Mouse (Mus musculus): ENCODE results near the gene Pot1b.
A peak's percentile ranks its signal among the peaks of the same experiment; 100 is the strongest.

Pot1b gene

GRCm38 (mm10) chr17:55711984-55712811 is at the start of gene Pot1b:
Gene Pot1b, minus strand, starts transcription at chr17:55712628.
- DNase-seq (ENCODE audit: low spot score in 2 of 2): peak; percentile 96 to 98

- DNase-seq (ENCODE audit: low spot score in 2 of 2): no peak
These were observed 38.7 kb upstream of the Pot1b start for GRCm38 (mm10) chr17:55751170-55751569.

GRCm38 (mm10) chr17:55749786-55750185 is 37.4 kb upstream of the Pot1b start, which contains the start of gene Adgre4:
Gene Adgre4, plus strand, starts transcription at chr17:55749984.
- DNase-seq (ENCODE audit: low spot score in 2 of 2): no peak

DNA sequence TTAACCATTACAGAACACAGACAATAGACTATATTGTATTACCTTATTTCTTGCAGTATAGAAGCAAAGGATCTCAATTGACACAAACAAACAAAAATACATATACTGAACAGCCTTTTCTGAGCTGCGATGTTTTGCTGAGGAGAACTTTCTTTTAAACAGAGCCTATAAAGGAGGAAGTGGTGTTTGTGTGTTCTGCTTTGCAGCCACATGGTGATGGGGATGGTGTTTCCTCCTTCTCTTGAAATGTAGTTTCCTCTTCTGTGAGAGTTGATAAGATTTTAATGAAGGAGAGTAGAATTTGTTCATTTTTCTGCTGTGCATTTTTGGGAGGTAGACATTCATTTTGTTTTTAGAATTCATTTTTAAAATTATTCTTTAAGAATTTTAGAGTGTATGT is 24.2 kb upstream of the Pot1b start:
- no peak for DNase-seq (ENCODE audit: low spot score in 2 of 2)

GRCm38 (mm10) chr17:55726193-55726592 is 13.8 kb upstream of the Pot1b start:
- DNase-seq (ENCODE audit: low spot score in 2 of 2): no peak

DNA sequence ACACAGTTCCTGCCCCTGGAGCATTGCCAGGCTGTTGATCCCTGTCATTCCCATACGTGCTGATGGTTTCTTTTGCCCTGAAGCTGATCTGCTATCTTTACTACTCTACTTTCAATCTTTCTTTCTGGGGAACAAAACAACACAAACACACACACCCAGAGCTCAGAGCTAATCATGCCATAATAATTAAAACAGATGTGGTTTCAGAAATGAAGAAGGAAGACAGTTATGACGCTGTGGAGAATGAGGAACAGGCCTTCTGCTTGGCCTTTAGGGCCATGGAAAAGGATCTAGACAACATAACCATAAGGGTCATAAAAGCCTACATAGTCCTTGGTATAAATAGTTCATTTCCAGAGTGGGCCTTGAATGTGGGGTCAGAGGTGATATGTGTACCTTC is 9.8 kb upstream of the Pot1b start:
- no peak for DNase-seq (ENCODE audit: low spot score in 2 of 2)

DNA sequence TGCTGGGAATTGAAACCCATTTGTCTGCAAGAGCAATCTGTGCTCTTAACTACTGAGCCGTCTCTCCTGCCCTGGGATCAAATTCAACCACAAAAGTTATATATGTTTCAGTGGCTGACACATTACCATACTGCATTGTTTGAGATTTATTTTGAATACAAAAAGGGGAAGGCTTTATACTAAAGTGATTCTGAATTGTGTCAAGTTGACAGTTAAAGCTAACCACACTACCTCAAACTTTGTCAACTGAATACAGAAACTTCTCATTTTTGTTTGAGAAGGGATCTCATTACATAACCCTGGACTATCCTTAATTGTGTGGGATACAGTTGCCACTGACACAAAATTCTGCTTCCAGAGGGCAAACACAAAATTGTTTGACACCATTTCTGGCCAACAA is 8.8 kb upstream of the Pot1b start:
- no peak for DNase-seq (ENCODE audit: low spot score in 2 of 2)

DNA sequence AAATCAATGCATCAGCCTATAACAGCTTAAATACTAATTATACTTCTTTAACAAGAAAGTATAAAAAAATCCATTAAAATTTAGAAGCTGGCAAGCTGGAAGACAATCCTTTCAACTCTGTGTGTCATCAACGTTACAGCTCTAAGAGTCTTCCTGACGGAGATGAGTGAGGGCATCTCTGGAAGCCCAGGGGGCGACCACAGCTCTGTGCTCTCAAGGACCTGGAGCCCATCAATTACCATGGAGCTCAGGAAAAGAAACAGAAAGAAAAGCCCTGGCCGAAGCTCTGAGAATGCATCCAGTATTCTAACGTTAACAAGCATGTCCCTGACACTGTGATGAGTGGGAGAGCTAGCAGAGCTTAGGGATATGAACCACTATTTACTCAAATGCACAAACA is 9.6 kb downstream of the Pot1b start:
- no peak for DNase-seq (ENCODE audit: low spot score in 2 of 2)

DNA sequence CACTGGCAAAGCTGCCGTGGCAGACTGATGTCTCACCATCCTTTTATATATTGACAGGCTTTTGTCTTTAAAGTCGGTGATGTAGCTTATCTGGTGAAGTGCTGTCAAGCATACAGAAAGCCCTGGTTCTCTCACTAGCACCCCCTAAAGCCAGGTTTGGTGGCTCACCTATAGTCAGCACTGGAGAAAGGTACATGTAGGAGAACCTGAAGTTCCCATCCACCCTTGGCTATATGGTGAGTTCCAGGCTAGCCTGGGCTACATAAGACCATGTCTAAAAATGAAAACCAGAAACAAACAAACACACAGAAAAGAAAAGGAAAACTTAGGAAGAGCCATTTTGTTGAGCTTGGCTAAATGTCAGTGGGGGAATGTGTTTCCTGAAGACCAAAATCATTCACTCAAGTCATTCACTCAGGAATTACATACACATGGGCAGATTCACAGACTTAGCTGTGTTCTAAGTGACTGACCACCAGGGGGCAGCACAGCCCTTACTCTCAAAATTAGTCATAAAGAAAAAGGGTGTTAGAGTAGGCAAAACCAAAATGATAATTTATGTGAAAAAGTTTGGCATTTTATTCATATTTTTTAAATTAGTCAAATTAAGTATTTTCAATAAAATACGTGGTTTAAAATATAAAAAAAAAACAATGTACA is 10.1 kb downstream of the Pot1b start:
- peak; percentile 75 to 84 for DNase-seq (ENCODE audit: low spot score in 2 of 2)

- no peak for DNase-seq (ENCODE audit: low spot score in 2 of 2)
These were observed 13.0 kb downstream of the Pot1b start for GRCm38 (mm10) chr17:55699388-55699787.

DNA sequence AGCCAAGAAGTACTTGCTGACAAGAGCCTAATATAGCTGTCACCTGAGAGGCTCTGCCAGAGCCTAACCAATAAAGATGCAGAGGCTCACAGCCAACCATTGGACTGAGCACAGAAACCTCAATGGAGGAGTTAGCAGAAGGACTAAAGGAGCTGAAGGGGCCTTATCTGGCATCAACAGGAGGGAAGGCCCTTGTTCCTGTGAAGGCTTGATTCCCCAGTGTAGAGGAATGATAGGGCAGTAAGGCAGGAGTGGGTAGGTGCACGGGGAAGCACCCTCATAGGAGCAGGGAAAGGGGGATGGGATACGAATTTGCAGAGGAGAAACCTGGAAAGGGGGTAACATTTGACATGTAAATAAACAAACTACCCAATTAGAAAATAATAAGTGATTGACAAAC is 51.3 kb downstream of the Pot1b start:
- DNase-seq (ENCODE audit: low spot score in 2 of 2): no peak

- DNase-seq (ENCODE audit: low spot score in 2 of 2): no peak
These were observed 87.3 kb downstream of the Pot1b start, which contains the start of gene Vmn2r118 for GRCm38 (mm10) chr17:55625092-55625491. Gene Vmn2r118, minus strand, starts transcription at chr17:55625192.
